Mouse (Mus musculus) lung, adult 2 months (tissue): ENCODE data around the gene Morn4.

Experiments
- CTCF ChIP-seq: fragments of 200-500 bp; IDR thresholded peaks from 2 replicates; pipeline ENCODE4 v1.5.1; 2011; ENCODE audit warnings: mild to moderate bottlenecking, low read length, control low read depth; ENCODE audit not compliant: insufficient read depth
- POLR2A ChIP-seq: fragments of 200-500 bp; IDR thresholded peaks from 2 replicates; pipeline ENCODE4 v1.6.1; 2011; ENCODE audit warnings: low read depth, mild to moderate bottlenecking, control low read depth, low read length, borderline replicate concordance; ENCODE audit errors: extremely low read depth

GRCm38 (mm10) chr19:42072802-42073201 lies 13.4 kb downstream of the Morn4 start:
- TF ChIP-seq CTCF (no peak), POLR2A (no peak)
